Mouse (Mus musculus) spleen, postnatal 36 days (tissue): ENCODE results near the gene Gm45717.
"Not testable (repeated sequence)": the region's sequence is repeated elsewhere in the genome, so short reads cannot be mapped to it uniquely, and the experiment has no call there.

ENCODE experiments used
- DNase-seq, 2 experiments: peaks; one replicate each; pipeline ENCODE4 v3.0.0; 2022; ENCODE audit warnings: low spot score in 2 of 2, mixed read lengths in 1 of 2

The Gm45717 gene

DNA sequence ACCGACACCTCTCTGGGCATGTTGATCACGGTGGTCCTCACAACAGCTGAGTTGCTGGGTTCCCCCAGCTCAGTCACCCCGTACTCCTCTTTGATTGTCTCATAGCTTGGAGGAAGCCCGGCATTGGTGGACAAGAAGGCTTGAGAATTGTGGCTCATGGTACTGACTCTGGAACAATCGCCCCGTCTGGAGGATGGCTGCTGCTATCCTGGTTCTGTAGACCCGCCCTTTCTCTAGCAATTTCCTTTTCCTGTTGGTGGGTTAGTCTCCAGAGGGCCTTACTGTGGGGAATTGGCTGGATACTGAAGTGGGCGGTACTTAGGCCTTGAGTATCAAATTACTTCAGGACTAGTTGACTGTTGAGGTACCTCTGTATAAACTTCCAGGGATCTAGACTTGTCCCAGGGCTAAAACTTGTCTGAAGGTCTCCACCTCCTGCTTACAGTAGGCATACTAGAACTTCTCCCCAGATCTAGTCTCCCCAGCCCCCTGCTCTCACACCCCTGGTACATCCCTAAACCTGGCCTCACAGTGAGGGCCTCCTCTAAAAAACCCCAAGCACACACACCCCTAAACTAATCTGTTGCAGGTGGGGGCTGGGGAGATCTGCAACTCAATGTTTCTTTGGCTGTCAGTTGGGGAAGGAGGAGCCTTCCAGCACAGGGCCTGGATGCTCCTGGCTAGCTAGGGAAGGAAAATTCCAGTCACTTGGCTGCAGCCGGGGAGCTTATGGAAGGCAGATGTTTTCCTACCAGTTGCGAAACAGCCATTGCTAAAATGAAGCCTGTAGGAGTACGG, at the start of gene Gm45717, which contains the start of gene Ifitm2:
Gene Gm45717, minus strand, starts transcription at position 180 of the 798 bp plus-strand sequence.
Gene Ifitm2, minus strand, starts transcription at position 230 of the 798 bp plus-strand sequence.
- peak in 1 of 2 experiments; percentile 59 for DNase-seq

GRCm38 (mm10) chr7:141003248-141004010, 47.7 kb upstream of the Gm45717 start:
- DNase-seq, result no peak

GRCm38 (mm10) chr7:141000881-141001708, 45.4 kb upstream of the Gm45717 start:
- DNase-seq, result no peak

- DNase-seq, result no peak
Measured at GRCm38 (mm10) chr7:140998853-140999700, 43.3 kb upstream of the Gm45717 start.

DNA sequence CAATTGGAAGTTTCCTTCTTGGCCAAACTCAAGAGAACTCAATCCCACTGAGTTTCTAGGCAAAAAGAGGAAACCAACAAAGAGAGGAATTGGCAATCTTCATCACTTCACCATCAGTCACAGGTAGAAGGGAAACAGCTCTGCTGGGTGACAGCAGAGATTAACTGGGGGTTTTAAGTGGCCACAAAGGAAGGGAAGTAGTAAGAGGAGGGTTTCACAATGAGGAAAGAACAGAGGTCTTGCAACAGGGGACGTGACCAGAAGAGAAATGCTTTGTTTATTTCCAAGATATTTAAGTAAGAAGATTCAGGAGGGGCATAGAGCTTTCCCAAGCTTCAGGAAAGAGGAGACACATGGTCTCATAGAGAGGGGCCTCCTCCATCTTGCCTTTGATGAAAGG, 42.1 kb upstream of the Gm45717 start:
- no peak for DNase-seq

- no peak for DNase-seq
Measured at GRCm38 (mm10) chr7:140991117-140991689, 35.5 kb upstream of the Gm45717 start.

GRCm38 (mm10) chr7:140990622-140991021, 34.9 kb upstream of the Gm45717 start:
- no peak for DNase-seq

DNA sequence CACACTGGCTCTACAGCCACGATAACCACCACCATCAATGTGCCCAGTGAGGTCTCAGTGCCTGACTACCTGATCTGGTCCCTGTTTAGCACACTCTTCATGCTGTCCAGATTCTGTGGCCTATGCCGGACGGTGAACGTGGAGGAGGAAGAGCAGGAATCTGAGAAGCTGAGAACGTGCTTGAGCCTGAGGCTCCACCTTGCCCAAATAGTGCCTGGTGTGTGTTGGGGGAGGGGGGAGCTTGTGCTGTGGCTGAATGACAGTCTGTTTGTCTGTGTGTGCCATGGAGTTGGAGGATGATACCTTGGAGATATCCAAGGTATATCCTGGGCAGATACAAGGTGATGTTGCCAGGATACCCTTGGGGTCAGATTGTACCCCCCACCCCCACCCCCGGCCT, 34.4 kb upstream of the Gm45717 start:
- no peak for DNase-seq

DNA sequence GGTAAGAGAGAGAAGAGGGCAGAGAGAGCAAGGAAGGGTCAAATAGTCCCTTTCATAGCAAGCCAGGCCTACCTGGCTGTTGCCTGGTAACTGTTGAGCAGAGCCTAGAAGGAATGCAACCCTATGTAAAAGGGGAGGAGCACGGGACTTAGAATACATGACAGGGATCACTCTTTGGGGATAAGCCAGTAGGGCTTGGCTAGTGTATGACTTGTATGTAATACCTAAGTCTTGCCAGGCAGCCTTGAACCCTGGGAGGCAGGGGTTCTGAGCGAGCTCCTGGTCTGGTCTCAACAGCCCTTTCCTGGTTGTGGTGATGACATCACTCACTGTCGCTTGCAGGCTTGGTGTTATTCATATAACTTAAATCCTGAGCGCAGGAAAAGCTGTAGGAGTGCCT, 33.3 kb upstream of the Gm45717 start:
- DNase-seq, result no peak

GRCm38 (mm10) chr7:140987182-140988138, 31.7 kb upstream of the Gm45717 start:
- DNase-seq, result no peak

- DNase-seq, result no peak
Measured at GRCm38 (mm10) chr7:140982971-140983370, 27.2 kb upstream of the Gm45717 start.

DNA sequence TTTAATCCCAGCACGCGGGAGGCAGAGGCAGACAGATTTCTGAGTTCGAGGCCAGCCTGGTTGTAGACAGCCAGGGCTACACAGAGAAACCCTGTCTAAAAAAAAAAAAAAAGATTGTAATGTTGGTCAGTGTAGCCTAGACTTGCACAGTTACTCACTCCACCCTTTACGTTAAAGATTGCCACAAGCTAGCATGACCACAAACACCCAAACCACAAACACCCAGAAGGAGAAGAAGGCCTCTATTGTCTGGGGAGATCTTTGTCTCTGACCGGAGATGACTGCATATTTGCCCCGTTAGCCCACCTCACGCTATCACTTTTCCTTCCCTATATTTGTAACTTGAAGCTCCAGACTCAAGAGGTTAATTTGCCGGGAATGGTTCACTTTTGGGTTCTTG, 26.0 kb upstream of the Gm45717 start:
- DNase-seq, result peak; percentile 11 to 40

GRCm38 (mm10) chr7:140976720-140977119, 21.0 kb upstream of the Gm45717 start:
- DNase-seq, result not testable (repeated sequence)

GRCm38 (mm10) chr7:140975465-140975864, 19.7 kb upstream of the Gm45717 start:
- DNase-seq, result no peak

GRCm38 (mm10) chr7:140974940-140975339, 19.2 kb upstream of the Gm45717 start:
- DNase-seq, result no peak

DNA sequence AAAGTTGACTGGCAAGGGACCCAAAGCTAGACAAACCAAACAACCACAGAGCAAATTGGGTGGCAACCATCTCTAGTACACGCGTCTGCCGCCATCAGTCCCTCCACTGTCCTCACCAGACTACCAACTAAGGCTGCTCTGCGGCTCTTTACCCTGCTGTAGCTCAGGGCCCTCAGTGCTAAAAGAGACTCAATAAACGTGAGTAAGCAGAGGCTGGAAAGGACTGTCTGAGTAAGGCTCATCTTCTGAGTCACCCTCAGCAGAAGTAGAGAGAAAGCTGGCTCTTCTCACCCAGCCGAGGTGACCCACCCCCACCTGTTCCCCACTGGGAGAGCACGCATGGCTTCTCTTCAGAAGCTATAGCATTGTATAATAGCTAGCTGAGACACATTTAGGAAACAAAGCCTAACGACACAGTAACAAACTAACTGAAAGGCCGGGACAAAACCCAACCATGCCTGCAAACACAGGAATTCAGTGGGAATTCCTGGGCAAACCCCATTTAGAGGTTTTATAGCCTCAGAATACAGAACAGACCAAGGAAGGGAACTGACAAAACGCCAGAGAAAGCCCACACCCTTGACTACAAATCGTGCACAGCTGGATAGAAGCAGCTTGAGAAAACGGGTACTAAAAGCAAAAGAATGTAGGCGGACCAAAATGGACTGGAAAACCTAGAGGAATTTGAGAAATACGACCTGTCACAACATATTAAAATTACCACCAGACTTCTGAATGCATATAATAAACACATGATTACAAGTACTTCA, 17.8 kb upstream of the Gm45717 start:
- DNase-seq, result no peak

DNA sequence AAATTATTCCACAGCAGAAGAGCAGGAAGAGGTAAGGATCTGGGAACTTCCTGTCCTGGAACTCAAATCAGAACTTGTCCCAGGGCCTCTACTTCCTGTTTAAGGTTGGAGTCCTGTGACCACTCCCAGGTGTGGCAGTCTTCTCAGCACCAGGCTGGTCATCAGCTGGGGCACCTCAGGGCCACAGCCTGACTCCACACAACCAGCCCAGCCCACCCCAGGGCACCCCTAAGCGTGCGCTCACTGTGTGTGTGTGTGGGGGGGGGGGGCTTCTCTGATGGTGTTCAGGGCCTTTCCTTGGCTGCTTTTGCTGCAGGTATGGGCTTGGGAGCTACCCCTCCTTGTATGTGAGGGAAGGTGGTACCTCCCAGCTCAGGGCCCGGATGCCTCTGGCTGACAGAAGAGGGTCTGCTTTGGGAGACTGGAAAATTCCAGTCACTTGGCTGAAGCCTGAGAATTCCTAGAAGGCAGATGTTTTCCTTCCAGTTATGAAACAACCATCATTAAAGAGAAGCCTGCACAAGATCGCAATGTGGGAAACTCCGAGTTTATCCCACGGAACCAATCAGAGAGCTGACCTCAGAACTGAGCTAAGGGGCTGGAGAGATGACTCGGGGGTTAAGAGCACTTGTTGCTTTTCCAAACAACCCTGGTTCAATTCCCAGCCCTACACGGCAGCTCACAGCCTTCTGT, 15.9 kb upstream of the Gm45717 start:
- DNase-seq, result no peak

GRCm38 (mm10) chr7:140970931-140971330, 15.2 kb upstream of the Gm45717 start:
- no peak for DNase-seq
